Mouse (Mus musculus) cerebellum, adult 18-20 months (tissue): ENCODE results near the gene Kmo.

Source experiments
- DNase-seq, 2 experiments: peaks; one replicate each; pipeline ENCODE4 v3.0.0; 2021

Kmo gene

DNA sequence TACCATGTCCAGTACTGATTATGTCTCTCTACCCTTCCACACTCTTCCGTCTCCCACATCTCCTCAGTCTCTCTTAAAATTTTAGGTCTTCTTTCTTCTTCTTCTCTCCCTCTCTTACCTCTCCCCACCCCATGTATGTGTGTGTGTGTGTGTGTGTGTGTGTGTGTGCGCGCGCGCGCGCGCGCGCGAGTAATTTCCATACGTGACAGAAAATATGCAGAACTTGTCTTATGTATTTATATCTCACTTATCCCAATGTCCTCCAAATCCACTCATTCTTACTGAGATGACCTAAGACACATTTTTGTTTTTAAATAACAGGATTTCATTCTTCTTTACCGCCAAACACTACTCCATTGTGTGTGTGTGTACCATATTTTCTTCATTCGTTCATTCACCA is 12.3 kb downstream of the Kmo start:
- DNase-seq: no peak

DNA sequence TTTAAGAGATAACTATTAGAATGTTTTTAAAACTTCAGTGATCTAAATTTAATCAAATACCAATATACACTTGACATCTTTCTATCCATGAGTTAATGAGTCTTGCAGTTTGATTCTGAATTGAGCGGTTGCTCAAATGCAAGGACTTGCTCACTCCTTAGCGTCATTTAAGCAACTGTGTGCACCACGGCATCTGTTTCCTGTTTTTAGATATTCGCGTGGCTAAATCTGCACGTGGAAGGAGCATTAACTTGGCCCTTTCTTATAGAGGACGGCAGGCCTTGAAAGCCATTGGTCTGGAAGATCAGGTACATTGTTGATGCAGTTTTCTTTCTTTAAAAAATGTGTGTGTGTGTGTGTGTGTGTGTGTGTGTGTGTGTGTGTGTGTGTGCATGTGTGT is 17.5 kb downstream of the Kmo start:
- no peak for DNase-seq

DNA sequence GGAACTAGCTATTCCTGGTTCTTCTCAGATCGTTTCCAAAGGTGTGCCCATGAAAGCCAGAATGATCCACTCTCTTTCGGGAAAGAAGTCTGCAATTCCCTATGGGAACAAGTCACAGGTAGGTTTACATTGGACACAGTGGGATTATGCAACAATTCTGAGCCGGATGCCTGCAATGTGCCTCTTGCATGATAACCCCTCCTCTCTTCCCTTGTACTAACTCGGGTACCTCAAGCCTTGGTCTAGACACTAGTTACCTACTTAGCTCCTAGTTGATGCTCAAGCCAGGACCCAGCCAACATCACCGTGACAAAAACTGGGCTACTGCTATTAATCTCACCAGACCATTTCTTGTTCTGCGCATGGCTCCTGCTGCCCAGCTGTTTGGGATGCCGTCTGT is 18.9 kb downstream of the Kmo start:
- DNase-seq: no peak

DNA sequence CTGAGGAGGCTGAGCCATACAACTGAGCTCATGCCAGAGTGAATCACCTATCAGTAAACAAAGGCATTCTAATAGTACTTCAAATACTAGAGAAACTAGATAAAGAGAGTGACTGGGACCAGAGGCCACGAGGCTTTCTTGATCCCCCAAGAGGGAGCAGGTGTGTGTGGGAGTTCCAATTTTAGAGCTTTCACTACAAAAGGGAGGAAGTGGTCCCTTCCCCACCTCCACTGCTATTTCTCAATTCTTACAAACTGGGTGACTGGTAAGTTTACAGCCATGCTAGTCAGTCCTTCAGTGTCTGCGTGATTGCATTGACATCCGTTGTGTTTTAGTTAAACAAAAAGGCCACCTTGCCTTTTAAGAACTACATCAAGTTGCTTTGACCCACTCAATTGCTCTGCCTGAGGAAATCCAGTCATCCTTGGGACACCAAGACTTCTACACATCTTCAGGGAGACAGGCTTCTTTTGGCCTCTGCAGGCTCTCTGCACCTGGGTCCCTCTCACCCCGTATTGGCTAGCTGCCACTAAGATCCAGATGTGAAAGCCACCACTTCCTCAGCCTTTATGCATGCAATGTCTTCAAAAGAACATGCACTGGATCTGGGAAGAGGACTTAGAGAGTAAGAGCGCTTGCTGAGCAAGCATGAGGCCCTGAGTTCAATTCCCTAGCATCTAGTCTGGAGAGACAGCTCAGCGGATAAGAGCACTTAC is 20.4 kb downstream of the Kmo start:
- DNase-seq: no peak

DNA sequence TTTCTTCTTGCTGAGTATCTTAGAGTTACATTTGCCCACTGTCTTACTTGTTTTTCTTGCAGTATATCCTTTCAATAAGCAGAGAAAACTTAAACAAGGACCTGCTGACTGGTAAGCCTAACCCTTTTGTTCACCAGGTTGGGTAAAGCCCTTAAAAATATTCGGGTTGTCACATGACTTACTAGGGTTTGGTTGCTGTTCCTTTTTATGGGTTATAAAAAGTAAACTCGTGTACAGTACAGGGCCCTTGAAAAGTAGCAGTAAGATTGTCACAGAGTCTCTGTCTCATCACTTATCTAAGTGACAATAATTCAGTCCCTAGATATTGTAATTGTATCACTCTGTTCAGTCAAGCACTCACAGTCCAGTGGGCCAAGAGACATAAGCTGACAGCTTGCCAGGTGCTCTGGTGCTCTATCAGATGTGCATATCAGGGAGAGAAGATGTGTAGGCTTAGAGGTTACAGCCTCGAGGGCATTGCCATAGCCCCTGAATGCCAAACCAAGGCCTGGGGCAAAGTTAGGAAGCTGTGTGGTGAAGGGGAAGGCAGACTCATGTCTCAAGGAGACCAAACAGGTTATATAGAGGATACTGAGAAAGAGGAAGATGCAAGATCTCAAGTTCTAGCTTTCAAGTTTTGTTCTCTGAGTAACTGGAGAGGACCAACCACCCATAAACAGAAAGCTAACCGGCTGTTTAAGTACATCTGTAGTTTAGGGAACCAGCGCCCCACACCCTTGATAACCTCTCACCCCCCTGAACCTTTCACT is 23.5 kb downstream of the Kmo start:
- DNase-seq: no peak

DNA sequence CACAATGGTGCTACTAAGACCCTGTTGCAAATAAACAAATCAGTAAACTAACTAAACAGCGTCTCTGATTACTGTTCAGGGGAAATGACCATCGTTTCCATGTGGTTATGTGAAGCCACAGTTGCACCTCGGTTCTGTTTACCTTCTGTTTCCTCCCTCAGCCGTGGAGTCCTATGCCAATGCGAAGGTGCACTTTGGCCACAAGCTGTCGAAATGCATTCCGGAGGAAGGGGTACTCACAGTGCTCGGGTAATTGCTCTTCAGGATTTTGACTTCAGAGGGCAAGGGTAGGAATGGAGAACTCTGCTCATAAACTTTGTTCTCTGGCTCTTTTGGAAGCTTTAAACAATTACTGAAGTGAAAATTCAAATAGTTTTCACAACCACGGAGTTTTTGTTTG is 26.8 kb downstream of the Kmo start:
- DNase-seq: no peak

GRCm38 (mm10) chr1:175648615-175649014 is 28.4 kb downstream of the Kmo start:
- DNase-seq: no peak

DNA sequence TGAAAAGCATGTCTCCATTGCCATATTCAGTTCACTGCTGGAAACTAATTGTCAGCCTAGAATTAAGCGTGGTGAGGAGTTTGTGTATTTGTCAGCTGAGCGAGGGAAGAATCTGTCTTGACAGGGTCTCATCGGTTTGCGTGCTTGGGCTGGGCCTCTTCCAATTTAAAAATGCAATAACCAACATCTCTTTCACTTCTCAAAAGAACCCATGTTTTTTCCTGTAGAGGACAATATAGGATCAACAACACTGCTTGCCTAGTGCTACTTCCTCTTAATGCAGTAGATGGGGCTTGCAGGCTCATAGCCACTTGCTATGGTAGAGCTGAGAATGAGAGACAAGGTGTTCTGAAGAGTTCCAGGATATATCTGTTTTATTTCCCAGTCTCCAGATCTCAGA is 39.7 kb downstream of the Kmo start:
- no peak for DNase-seq

DNA sequence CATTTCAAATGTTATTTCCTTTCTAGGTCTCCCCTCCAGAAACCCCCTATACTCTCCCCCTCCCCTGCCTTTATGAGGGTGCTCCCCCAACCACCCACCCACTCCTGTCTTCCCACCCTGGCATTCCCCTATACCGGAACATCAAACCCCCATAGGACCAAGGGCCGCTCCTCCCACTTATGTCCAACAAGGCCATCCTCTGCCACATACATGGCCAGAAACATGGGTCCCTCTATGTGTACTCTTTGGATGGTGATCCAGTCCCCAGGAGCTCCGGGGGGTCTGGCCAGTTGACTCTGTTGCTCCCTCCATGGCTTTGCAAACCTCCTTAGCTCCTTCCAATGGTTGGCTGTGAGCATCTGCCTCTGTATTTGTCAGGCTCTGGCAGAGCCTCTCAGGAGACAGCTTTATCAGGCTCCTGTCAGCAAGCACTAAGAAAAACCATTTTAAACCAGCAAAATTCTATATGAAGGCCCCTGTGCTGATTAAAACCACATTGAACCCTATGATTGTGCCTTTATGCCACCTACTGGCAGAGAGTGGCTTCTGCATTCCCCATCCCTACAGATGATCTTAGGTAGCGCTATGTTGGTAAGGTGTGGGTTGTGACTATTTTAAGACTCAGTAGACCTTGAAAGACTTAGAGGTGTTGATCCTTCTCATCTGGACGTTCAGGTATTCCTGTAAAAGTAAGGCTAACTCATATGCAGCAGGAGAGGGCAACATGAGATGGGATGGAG is 48.7 kb downstream of the Kmo start:
- DNase-seq: peak; percentile 8 to 12

DNA sequence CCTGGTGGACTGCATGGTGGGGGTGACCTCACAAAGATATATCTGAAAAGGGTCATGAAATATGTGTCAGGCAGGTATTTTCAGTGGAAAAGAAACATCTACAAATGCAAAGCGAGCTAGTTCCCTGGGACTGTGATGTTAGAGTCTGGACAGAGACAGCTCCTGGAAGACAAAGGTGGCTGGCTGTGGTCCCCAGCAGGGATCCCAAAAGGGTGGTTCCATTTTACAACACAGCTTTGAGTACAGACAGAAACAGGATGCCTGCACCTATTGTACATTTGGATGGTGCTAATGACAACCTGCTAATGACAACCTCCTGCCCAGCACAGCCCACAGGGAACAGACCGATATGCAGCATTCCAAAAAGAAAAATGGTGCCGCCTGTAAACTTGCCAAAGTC is 49.3 kb downstream of the Kmo start:
- DNase-seq: no peak

- no peak for DNase-seq
Measured at GRCm38 (mm10) chr1:175670042-175670441, 49.9 kb downstream of the Kmo start.

DNA sequence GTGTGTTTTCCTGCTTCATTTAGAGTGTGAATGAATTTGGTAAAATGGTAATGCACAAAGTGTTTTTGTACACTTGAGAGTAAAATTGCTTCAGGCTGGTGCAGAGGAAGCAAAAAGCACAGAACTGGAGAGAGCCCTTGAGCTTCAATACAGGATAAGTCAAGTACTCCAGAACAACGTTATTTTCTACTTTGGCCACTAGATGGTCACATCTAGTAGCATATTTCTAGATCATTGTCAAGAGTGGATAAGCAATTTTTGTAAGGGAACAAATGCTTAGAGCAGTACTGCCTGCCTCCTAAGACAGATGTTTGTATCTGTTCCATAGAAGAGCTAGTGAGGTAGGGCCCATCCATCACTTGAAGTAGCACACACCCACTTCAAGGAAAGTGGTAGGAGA is 51.4 kb downstream of the Kmo start:
- no peak for DNase-seq

DNA sequence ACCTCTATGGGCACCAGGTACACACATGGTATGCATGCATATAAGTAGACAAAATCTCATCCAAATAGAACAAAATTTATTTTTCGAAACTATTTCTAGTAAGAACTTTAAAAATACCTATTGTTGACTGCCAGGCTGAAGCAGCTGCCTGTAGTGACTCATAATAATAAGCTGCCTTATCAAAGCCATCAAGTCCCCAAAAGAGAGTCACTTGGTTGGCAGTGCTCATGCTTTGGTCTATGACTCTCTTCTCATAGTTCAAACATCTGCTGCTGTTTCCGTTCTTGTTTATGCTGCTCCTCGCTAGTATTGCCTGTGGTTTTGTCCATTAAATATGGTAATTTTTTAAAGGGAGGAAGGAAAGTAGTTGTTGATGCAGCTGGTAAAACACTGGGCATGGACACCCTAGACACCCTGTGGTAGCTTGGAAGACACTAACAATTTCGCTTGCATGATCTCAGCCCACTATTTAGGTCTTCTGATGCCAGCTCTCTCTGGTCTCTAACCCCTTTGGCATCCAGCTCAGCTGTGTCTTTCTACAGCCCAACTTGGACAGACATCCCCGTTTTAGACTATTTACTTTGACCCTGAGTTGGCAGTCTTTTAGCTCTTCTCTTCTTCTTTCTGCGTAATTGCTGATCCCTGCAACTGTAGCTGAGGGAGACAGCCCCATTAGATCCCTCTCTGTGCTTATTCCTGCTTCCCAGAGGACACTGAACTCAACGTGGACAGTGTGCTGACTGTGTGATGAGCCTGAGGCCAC is 53.6 kb downstream of the Kmo start:
- DNase-seq: no peak

DNA sequence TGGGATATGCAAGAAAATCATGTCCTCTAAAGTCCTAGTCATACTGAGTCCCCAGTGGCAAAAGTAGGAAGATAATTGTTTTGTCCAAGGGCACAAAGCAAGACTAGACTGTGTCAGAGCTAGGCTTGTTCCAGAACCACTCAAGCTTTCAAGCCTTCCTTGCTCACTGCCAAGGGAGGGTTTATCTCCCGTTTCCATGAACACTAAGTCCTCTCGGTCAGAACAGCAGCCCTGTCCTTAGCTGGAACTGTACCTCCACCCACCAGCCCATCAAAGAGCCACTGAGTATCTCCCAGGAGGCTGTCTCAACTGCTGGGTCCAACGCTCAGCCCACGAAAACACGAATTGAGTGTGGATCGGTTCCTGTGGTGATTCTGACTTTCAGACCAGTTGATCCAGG is 54.9 kb downstream of the Kmo start:
- no peak for DNase-seq

GRCm38 (mm10) chr1:175677459-175677858 is 57.3 kb downstream of the Kmo start:
- DNase-seq: no peak

DNA sequence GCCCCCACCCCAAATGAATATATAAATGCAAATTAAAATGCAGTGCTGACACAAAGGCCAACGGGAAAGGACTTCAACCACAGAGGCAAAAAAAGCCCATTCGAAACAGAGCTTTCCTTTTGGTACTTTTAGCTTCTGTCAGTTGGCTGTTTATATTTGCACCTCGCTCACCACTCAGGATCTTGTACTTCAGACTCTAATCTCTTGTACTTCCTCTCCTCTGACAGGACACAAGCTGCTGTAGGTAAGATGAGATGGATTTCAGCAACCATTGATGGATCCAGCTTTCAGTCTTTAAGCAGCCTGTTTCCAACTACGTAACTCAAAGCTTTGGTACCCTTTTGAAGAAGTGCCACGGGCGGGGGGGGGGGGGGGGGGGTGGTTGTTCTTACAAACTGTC is 60.8 kb downstream of the Kmo start:
- DNase-seq: no peak

GRCm38 (mm10) chr1:175691686-175692245 is 71.6 kb downstream of the Kmo start:
- no peak for DNase-seq

- peak; percentile 98 to 99 for DNase-seq
Measured at GRCm38 (mm10) chr1:175692246-175692996, 72.2 kb downstream of the Kmo start, which contains the start of the genes Opn3 and Chml. TSS of gene Opn3 (minus strand) at chr1:175692776. TSS of gene Chml (minus strand) at chr1:175692901.

DNA sequence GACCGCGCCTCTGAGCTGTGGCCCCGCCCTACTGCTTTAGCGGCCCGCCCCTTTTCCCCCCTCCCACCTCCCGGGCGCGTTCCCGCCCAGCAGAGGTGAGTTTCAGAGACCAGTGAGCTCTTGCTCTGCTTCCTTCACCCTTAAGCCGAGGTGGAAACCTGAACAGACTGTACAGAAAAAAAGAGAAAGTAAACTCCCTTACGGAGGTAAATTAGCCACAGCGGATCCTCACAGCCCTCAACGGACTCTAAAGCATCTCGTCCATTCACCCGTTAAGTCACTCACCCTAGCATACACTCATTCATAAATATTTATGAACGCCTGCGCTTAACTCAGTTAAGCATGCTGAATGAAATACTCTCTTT is 72.8 kb downstream of the Kmo start:
- no peak for DNase-seq

GRCm38 (mm10) chr1:175693429-175693960 is 73.3 kb downstream of the Kmo start:
- DNase-seq: peak; percentile 38

GRCm38 (mm10) chr1:175698293-175698692 is 78.1 kb downstream of the Kmo start, which contains the start of gene Wdr64:
TSS of gene Wdr64 (plus strand) at chr1:175698593.
- no peak for DNase-seq

DNA sequence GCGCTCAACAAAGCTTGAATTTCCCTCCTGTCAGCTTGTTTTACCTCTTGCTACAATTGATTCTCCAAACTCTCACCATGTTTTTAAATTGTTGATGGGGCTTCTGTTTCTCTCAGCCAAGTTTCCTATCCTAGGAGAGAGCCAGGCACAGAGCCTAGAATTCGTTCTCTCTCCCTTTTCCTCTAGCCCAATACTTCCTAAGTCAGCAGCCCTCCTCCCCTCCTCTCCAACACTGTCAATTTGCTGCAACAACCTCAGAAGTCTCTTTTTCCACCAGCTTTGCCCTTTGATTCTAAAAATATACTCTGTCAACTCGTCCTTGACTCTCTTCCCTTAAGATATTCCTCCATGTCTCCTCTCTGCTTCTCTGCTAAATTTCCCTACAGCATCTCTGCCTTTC is 79.2 kb downstream of the Kmo start:
- DNase-seq: no peak
